Mouse (Mus musculus) midbrain, embryonic 11.5 days (tissue): ENCODE data around the gene Mtfr1l. TPM values are rescaled to one million over a fixed set of nuclear protein-coding genes. Genes with fewer than 3 reads are reported as not detected.
"Not testable (repeated sequence)": the region's sequence is repeated elsewhere in the genome, so short reads cannot be mapped to it uniquely, and the experiment has no call there.

Experiments used
- ATAC-seq: fragments of 200-750 bp; cut with Nextera tagmentation; 2 replicates; pipeline ENCODE4 v1.8.0; 2017; ENCODE audit warnings: moderate TSS enrichment, moderate library complexity; ENCODE audit not compliant: low FRiP score
- DNase-seq: peaks from one replicate; pipeline ENCODE4 v3.0.0; 2015; ENCODE audit warnings: low spot score; ENCODE audit errors: missing footprints
- H3K27ac ChIP-seq: fragments of 300-500 bp; sonication (generic); 2 replicates; pipeline ENCODE4 v1.5.1; 2014; ENCODE audit warnings: low read depth, low read length
- H3K27me3 ChIP-seq: fragments of 300-500 bp; sonication (generic); 2 replicates; pipeline ENCODE4 v1.6.1; 2014; ENCODE audit warnings: mild to moderate bottlenecking, low read length, moderate library complexity, mixed read lengths; ENCODE audit not compliant: control insufficient read depth, insufficient read depth
- H3K36me3 ChIP-seq: fragments of 300-500 bp; sonication (generic); 2 replicates; pipeline ENCODE4 v1.6.1; 2014; ENCODE audit warnings: mild to moderate bottlenecking, low read length, moderate library complexity, mixed read lengths; ENCODE audit not compliant: control insufficient read depth, insufficient read depth
- H3K4me1 ChIP-seq: fragments of 300-500 bp; sonication (generic); 2 replicates; pipeline ENCODE4 v1.6.1; 2014; ENCODE audit warnings: low read length; ENCODE audit not compliant: control insufficient read depth, insufficient read depth
- H3K4me2 ChIP-seq: fragments of 300-500 bp; sonication (generic); 2 replicates; pipeline ENCODE4 v1.6.1; 2014; ENCODE audit warnings: mild to moderate bottlenecking, moderate library complexity
- H3K4me3 ChIP-seq: fragments of 300-500 bp; sonication (generic); 2 replicates; pipeline ENCODE4 v1.5.1; 2014; ENCODE audit warnings: low read depth, low read length
- H3K9ac ChIP-seq: fragments of 300-500 bp; sonication (generic); 2 replicates; pipeline ENCODE4 v1.6.1; 2014; ENCODE audit warnings: low read length
- H3K9me3 ChIP-seq: fragments of 300-500 bp; sonication (generic); 2 replicates; pipeline ENCODE4 v1.6.1; 2016; ENCODE audit warnings: low read length; ENCODE audit not compliant: control insufficient read depth
- WGBS: fragments of 180-500 bp; shearing (Covaris S2); extraction: QIAGEN DNeasy Blood & Tissue Kit; methylation state at CpG from one replicate; pipeline ENCODE4 v1.1.7; 2014; 5-methylcytosine and 5-hydroxymethylcytosine counted together
- polyA plus RNA-seq: library from polyadenylated mRNA; unstranded; fragments of >200 nt; fragmentation: Nextera tagmentation; extraction: Ambion mirVana; gene quantifications from 2 replicates; pipeline ENCODE4 v1.2.1, GENCODE M21; 2014

The Mtfr1l gene
- polyA plus RNA-seq, 1 experiment from 2014 or later = 132 TPM

DNA sequence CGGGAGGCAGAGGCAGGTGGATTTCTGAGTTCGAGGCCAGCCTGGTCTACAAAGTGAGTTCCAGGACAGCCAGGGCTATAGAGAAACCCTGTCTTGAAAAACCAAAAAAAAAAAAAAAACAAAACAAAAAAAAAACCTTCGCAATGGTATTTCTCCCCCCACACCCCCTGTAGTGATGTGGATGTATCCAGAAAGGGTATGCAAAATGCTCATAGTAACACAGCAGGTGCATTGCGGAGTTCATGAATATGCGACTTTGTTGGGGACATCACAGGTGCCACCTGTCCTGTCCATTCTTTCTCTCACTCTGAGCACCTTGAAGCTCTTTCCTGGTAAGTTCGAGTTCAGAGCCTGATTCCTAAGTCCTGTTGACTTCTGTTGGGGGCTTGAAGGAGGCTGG is 41.0 kb downstream of the Mtfr1l start:
- not testable (repeated sequence) for H3K4me3 ChIP-seq, H3K36me3 ChIP-seq, H3K4me2 ChIP-seq, DNase-seq, H3K27ac ChIP-seq, H3K9ac ChIP-seq, ATAC-seq, H3K27me3 ChIP-seq, H3K9me3 ChIP-seq
- H3K4me1 ChIP-seq = peaks cover 13% of the 10 kb centered on the region
- 92% methylated on average over 6 of the region's 6 CpGs for WGBS

DNA sequence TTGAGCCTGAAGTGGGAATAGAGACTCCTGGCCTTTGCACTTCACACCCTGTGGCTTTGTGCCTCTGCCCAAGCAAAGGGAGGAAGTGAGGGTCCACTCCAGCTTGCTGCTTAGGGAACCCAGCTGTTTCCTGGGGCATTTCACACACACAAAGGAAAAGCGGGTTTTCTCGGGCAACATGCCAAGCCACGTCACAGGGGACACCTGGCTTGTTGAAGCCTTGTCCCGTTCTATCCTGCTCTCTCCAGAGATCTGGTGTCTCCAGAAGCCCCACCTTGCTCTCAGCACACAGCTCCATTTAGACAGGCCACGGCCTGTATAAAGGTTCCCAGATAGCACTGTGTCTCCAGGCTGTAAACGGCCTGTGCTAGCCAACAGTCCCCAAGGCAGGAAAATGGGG is 43.5 kb downstream of the Mtfr1l start:
- WGBS = 83% methylated on average over 6 of the region's 6 CpGs
- H3K9ac ChIP-seq = no peak overlapping the region

DNA sequence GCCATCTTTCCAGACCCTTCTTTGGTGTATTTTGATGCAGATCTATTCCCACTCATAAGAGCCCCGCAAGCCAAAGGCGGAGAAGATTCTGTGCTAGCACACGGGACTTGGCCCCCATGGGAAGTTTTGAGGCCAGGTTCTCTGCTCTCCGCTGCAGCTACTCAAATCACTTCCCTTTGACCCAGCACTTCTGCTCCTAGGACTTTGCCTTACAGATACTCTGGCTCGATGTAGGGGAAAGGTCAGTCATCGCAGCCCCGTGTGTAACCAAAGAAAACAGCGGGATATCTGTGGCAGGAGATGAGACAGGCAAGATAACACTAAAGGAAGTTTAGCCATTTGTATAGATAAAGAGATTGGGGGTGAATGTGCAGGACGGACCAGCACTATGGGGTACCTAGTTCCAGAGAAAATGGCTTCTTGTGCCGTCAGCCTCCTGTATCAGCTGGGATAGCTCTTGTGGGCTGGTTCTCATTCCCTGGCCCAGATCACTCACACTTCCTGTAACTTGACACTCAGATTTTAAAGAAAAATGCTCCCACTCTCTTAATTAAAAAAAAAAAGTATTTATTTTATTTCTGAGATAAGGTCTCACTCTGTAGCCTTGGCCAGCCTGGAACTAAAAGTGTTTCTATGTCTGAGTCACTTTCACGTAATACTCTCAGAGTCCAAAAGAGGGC is 45.1 kb downstream of the Mtfr1l start:
- 88% methylated on average over 11 of the region's 11 CpGs for WGBS
- Histone ChIP-seq H3K9me3 (no peaks in the 10 kb centered on the region), H3K27me3 (no peaks in the 10 kb centered on the region), H3K36me3 (no peaks in the 10 kb centered on the region), H3K9ac (no peak overlapping the region), H3K4me2 (no peak overlapping the region), H3K27ac (no peak overlapping the region), H3K4me3 (no peak overlapping the region), H3K4me1 (peaks cover under 1% of the 10 kb centered on the region)
- ATAC-seq = no peak
- peak; percentile 19 for DNase-seq

More for the DNA sequence above, 43.5 kb downstream of the Mtfr1l start:
- Histone ChIP-seq H3K4me1 (peaks cover 7% of the 10 kb centered on the region), H3K4me3 (no peak overlapping the region), H3K27ac (no peak overlapping the region), H3K27me3 (no peaks in the 10 kb centered on the region), H3K9me3 (no peaks in the 10 kb centered on the region), H3K4me2 (no peak overlapping the region), H3K36me3 (no peaks in the 10 kb centered on the region)
- DNase-seq (no peak), ATAC-seq (no peak)

DNA sequence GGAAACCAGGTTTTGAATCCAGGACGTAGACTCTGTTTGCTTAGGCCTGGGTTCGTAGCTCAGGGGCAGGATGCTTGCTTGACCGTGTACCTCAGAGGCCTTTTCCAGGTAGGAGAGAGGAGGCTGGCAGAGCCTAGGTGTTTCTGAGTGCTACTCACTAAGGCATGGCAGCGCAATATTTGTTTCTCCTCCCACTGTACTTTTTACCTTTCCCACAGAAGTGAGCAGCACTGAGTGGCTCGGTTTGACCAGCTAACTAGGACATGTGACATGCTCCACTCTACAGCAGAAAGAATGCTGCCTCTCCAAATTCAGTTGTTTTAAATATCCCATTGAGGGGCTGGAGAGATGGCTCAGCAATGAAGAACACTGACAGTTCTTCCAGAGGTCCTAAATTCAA is 47.0 kb downstream of the Mtfr1l start:
- no peaks in the 10 kb centered on the region for H3K36me3 ChIP-seq
- no peaks in the 10 kb centered on the region for H3K9me3 ChIP-seq
- no peak overlapping the region for H3K4me2 ChIP-seq
- no peak overlapping the region for H3K9ac ChIP-seq
- ATAC-seq (no peak), DNase-seq (peak; percentile 65)
- H3K27ac ChIP-seq = no peak overlapping the region
- 91% methylated on average over 5 of the region's 5 CpGs for WGBS
- no peaks in the 10 kb centered on the region for H3K4me1 ChIP-seq
- no peaks in the 10 kb centered on the region for H3K27me3 ChIP-seq
- no peak overlapping the region for H3K4me3 ChIP-seq

DNA sequence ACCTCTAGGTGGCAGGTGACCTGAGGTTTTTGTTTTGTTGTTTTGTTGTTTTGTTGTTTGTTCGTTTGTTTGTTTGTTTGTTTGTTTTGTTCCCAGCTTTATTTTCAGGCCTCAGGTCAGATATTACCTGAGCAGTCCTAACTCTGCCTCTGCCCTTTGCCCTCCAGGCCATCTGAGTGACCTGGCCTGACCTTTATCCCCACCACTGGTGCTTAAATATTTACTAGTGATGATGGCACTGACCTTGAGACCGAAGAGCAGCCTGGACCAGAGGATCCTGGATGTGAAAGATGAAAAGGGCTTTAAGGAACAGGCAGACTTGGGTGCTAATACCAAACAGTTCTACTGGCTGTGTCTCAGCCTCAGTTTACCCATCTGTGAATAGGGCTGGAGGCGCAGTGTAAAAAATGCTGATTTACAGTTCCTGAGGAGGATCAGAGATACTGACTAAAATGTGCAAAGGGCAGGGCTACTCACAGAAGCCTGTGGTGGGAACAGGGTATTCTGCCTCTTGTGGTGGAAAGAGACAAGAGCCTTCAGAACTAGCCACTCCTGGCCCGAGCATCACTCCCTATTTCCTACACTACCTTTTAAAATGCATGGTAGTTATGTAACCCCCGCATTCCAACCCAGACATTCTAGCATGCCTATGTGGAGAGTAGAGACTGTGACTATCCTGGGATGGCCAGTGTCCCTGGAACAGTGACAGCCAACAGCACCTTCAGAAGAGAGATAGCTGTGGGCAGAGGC is 49.9 kb downstream of the Mtfr1l start:
- WGBS = 86% methylated on average over 5 of the region's 5 CpGs
- H3K4me3 ChIP-seq = no peak overlapping the region
- no peaks in the 10 kb centered on the region for H3K4me1 ChIP-seq
- ATAC-seq (no peak), DNase-seq (no peak)
- no peak overlapping the region for H3K4me2 ChIP-seq
- no peak overlapping the region for H3K27ac ChIP-seq
- no peaks in the 10 kb centered on the region for H3K36me3 ChIP-seq
- no peaks in the 10 kb centered on the region for H3K9me3 ChIP-seq
- no peak overlapping the region for H3K9ac ChIP-seq
- H3K27me3 ChIP-seq = no peaks in the 10 kb centered on the region

DNA sequence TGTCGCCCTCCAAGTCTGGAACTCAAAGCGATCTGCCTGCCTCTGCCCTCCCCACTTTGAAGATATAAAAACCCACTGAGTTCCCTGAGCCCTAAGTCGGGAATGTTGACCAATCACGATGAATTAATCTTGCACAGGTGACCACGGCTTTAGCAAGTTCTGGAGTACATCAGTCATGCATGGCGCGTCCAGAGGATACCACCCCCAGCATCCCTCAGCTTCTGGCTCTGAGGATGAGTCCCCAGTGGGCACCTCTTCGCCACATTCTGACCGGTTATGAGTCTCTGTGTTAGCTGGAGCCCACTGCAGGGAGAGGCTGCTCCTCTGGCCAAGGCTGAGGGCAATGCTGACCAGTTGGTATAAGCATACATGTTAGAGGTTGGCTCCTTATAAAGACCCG is 51.0 kb downstream of the Mtfr1l start:
- WGBS = 82% methylated on average over 10 of the region's 10 CpGs

DNA sequence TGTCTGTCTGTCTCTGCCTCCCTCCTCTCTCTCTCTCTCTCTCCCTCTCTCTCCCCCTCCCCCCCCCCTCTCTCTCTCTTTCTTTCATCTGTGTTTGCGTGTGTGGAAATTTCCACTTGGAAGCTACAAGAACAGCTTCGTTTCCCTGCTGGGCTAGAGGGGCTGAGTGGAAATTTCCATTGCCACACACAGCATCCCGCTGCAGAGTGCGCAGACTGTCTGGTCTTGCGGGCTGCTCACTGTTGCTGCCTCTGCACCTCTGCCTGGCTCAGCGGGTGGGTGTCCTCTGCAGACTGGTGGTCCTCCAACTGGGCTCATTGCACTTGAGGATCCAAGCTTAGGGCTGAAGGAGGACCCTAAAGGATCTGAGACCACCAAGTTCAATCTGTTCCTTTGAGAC is 51.5 kb downstream of the Mtfr1l start:
- H3K4me2 ChIP-seq = no peak overlapping the region
- no peak for ATAC-seq
- no peaks in the 10 kb centered on the region for H3K27me3 ChIP-seq
- DNase-seq = no peak
- no peak overlapping the region for H3K4me3 ChIP-seq
- 57% methylated on average over 6 of the region's 6 CpGs for WGBS
- H3K36me3 ChIP-seq = no peaks in the 10 kb centered on the region
- 0 out of 2 replicates have a peak, but pooled peaks cover 2% of the 10 kb centered on the region for H3K4me1 ChIP-seq
- no peak overlapping the region for H3K9ac ChIP-seq
- no peak overlapping the region for H3K27ac ChIP-seq
- no peaks in the 10 kb centered on the region for H3K9me3 ChIP-seq

More for the DNA sequence above, 51.0 kb downstream of the Mtfr1l start:
- Histone ChIP-seq H3K36me3 (no peaks in the 10 kb centered on the region), H3K4me1 (no peaks in the 10 kb centered on the region), H3K27me3 (no peaks in the 10 kb centered on the region), H3K4me2 (no peak overlapping the region), H3K9me3 (no peaks in the 10 kb centered on the region), H3K27ac (no peak overlapping the region), H3K9ac (no peak overlapping the region), H3K4me3 (no peak overlapping the region)
- ATAC-seq = no peak
- DNase-seq = no peak

DNA sequence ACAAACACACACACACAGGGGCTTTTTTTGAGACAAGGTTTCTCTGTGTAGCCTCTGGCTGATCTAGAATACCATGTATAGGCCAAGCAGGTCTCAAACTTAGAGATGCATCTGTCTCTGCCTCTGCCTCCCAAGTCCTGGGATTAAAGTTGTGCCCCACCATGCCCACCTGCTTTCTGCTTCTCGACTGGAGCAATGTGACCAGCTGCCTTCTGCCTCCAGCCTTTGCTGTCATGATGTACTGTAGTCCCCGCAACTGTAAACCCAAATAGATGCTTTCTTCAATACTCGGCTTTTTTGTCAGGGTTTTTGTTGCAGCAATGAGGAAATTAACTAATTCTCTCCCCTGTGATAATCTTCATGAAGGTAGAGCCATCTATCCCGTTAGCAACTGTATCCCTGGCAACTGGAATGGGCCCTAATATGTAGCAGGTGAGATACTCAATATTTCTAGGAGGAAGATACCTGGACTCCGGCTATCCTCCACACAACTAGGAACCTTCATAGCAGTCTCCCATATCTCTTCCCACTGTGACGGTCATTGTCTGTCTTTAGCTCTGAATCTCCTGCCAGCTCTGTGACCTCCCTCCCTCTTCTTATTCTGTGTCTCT is 52.0 kb downstream of the Mtfr1l start:
- WGBS = 74% methylated on average over 6 of the region's 6 CpGs
- Histone ChIP-seq H3K9ac (no peak overlapping the region), H3K4me1 (peaks cover 6% of the 10 kb centered on the region; the same call in 1 of the 2 replicates), H3K27ac (no peak overlapping the region), H3K27me3 (no peaks in the 10 kb centered on the region), H3K4me3 (no peak overlapping the region), H3K36me3 (no peaks in the 10 kb centered on the region), H3K9me3 (no peaks in the 10 kb centered on the region), H3K4me2 (no peak overlapping the region)
- DNase-seq (no peak), ATAC-seq (no peak)

DNA sequence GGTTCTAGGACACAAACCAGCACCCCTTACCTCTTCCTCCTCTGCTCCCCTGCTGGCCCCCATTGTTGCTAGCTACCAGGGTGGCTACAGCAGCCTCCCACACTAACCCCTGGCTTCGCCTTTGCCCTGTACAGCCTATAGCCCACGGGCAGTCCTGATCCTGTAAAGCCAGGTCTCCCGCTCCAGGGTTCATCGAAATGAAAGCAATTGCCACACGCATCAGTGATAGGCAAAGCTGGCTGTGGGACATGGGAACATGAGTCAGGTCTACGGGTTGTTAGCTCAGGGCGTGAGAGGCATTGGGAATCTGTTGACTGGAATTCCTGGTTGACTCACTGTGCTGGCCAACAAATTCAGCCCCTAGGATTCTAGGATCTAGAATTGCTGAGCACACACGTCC is 52.7 kb downstream of the Mtfr1l start:
- no peak for DNase-seq
- Histone ChIP-seq H3K4me2 (no peak overlapping the region), H3K27ac (no peak overlapping the region), H3K9ac (no peak overlapping the region), H3K9me3 (no peaks in the 10 kb centered on the region), H3K36me3 (no peaks in the 10 kb centered on the region), H3K4me1 (peaks cover 6% of the 10 kb centered on the region; the same call in 1 of the 2 replicates), H3K27me3 (no peaks in the 10 kb centered on the region), H3K4me3 (no peak overlapping the region)
- ATAC-seq = no peak
- 79% methylated on average over 8 of the region's 8 CpGs for WGBS
